Mouse (Mus musculus): ENCODE results near the gene Gga2.

- TF ChIP-seq CTCF (IDR thresholded peaks at IDR 0.05; ENCODE audit: low read depth, low read length) (no peak), POLR2A (IDR thresholded peaks at IDR 0.05; ENCODE audit: borderline replicate concordance, low read depth, low read length) (no peak)
These were observed 27.2 kb upstream of the Gga2 start for GRCm38 (mm10) chr7:122048191-122048590.

Measured in bone marrow macrophage, adult 2 months (primary cell).